Mouse (Mus musculus) adrenal gland, postnatal 4 days (tissue): ENCODE measurements around the gene Ube3a. TPM values are rescaled to one million over a fixed set of nuclear protein-coding genes. Genes with fewer than 3 reads are reported as not detected.
A peak's percentile ranks its signal among the peaks of the same experiment; 100 is the strongest.

Experiments used
- DNase-seq, 2 experiments: peaks; one replicate each; pipeline ENCODE4 v3.0.0; 2021 to 2022; ENCODE audit warnings: low spot score in 2 of 2, mixed read lengths in 2 of 2
- long read RNA-seq, 2 experiments: library from polyadenylated mRNA; stranded (forward); transcript quantifications; one replicate each; pipeline ENCODE4 v2.0.0; 2021
- total RNA-seq, 2 experiments: library from RNA; stranded (reverse); gene quantifications; 2 replicates each; pipeline ENCODE4 v1.2.3; 2021

Gene Ube3a
- total RNA-seq, result 100 to 1,000 TPM; 149 to 153 TPM
- long read RNA-seq, experiment 1, full-length matches to known transcripts, result 22 of 37 reads
- long read RNA-seq, experiment 1, partial matches to known transcripts, result 3 of 37 reads
- long read RNA-seq, experiment 1, other reads (novel, unspliced or antisense), result 12 of 37 reads
- long read RNA-seq, experiment 2, full-length matches to known transcripts, result 84 of 130 reads
- long read RNA-seq, experiment 2, partial matches to known transcripts, result 10 of 130 reads
- long read RNA-seq, experiment 2, other reads (novel, unspliced or antisense), result 36 of 130 reads

DNA sequence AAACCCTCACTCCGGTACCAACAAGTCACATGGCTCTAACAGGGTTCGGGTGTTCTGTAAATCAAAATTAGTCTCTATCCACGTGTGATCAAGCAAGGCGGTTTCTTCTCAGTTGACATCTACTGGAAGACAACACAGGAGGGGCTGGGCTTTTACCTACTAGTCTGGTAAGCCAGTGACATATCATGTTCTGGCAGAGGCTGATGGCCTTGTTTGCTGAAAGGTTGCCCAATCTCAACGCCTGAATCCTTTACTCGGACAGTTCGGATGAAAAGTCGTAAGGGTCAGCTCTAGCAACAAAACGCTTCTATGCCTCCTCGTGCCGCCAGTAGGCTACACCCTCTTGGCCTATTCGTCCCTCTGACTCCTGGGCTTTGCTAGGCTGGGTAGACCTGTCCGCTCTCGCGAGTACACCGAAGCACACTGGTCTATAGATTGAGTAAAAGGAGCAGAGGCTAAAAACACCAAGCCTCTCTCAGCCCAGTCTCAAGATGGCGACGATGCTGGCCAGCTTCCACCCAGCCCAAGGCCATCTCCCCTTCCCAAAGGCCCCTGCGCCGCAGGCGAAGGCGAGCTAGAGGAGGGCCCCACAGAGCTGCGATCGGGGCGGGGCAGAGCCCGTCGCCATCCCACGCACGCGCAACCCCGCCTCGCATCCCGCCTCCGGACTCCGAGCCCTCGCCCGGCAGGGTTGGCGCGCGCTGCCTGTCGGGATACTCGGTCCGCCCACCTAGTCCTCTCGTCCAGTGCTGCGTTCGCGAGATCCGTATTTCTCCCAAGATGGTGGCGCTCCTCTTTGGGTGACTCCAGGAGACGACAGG lies at the start of gene Ube3a:
Ube3a (plus strand) TSS at position 706 of the 821 bp plus-strand sequence.
- peak; percentile 94 to 98 for DNase-seq

DNA sequence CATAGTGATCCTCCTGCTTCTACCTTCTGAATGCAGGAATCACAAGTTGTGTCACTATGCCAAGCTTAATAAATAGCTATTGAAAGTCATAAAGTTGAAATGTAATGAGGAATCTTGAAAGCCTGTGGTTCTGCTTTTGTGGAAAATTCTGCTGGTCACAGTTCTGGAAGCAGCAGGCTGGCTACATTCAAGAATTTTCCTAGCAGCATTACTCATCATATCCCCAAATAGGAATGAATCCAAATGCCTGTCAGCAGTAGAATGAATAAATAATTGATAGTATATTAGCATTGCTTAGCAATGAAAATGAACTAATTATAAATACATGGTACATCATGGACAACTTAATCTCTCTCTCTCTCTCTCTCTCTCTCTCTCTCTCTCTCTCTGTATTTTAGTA lies 35.7 kb upstream of the Ube3a start:
- no peak for DNase-seq

DNA sequence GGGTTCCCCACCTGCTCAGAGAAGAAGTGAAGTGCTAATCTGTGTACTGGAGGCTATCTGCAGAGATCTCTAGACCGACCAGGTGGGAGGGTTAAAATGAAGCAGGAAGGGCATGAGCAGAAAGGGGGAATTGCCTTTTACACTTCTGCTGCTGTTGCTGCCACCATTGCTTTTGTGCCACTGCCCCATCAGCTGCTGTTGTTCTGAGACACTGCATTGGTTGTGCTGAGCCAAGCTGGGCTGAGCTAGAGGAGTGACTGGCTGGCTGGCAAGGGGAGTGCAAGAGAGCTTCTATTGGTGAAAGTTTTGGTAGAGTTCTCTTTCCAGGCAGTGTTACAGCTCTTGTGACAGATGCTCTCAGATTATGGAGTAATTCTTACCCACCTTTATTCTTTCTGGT lies 13.6 kb upstream of the Ube3a start:
- no peak for DNase-seq

DNA sequence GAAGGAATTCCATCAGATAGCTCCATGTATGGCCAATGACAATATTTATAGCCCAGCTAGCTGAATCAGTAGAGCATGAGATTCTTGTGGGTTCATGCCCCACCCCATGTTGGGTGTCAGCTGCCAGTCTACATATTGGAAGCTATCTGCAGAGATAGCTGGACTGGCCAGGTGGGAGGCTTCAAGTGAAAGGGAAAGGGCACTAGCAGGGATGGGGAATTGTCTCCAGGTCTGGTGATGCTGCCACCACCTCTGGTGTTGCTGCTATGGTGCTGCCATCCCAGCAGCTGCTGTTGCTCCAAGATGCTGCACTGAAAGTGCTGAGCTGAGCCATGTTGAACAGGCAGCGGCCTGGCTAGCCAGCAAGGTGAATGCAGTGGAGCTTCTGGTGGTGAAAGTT lies 7.3 kb upstream of the Ube3a start:
- DNase-seq, result no peak

DNA sequence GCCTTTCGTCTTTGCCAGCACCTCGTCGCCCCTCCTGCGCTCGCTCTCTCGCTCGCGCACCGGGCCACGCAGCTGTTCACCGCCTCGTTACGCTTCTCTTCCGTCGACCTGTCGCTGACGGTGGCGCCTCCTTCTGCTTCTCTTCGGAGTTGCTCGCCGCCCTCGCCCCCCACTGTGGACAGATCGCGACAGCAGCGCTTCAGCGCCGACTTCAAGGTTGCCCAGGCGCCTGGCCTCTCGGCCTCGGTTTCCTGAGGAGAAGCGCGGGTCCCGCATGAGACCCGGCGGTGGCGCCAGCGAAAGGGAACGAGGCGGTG lies 274 bp downstream of the Ube3a start:
- no peak for DNase-seq

DNA sequence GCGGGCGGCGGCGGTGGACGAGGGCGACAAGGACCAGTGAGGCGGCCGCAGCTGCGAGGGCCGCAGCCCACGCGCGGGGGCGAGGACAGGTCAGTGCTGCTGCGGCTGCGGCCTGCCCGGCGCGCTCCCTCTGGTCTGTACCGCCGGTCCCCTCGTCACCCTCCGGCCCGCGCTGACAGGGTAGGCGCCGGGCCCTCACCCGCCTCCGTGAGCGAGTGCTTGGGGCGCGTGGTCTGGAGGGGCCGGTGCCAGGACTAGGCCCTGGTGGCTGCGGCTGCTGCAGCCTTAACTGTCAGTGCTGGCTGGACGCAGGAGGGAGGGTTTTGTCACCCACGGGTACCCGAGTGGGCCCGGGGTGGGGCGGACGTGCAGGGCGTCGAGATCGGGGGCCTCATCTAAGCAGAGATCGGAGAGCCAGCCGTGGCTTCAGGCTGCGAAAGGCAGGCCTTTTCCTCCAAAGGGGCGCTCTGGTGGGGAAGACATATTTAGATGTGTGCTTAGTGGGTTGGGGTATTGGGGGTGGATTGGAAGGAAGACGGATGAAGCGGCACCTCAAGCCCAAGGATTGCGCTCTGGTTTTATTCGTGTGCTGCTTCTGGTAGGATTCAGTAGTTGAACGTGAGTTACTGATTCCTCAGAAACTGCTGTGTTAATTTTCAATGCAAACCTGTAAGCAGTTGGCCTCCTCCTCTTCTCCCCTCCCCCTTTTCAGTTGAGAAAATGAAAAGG lies 797 bp downstream of the Ube3a start:
- peak; percentile 19 to 35 for DNase-seq

DNA sequence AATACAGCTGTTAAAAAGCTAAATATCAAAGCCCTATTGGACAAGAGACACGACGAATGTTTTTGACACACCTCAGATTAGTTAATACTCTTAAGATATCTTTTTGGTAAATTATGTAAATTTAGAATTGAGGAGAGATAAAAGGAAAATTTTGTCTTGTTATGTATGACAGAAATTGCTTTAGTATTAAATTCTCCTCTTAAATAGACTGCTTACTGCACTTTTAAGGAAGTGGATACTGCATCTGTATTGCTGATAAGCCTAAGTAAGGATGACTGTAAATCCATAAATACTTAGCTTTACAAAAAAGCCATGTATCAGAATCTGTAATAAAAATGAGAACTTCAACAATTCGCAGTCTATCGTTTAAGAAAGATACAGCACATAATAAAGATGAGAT lies 1.8 kb downstream of the Ube3a start:
- DNase-seq, result no peak

DNA sequence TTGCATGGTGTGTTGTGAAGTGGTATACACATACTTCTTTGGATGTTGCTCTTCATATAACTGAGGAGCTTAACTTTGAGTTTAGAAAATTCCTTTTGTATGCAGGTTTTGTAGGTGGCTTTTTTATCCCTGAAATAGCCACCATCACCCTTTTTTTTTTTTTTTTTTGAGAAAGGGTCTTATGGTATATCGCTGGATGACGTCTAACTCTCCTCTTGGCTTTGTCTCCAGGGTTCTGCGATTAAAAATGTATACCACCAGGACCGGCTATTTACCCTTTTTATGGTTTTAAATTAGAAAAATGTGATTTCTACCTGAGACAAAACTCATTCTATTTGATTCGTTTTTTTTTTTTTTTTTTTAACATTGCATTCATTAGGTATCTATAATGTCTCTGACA lies 2.2 kb downstream of the Ube3a start:
- DNase-seq, result no peak

DNA sequence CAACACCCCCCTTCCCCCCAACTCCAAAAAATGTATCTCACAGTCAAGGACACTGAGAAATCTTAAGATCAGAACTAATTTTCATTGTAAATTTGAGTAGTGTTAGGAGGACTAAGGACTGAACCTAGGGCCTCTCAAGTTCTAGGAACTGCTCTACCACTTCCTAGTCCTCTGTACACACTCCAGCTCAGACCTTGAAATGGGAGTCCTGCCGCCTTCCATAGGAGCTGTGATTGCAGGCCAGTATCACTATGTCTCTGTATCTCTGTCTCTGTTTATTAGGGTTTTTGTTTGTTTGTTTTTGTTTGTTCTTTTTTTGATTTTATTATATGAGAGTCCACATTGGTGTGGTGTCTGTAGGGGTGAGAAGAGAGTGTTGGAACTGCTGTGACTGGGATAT lies 3.4 kb downstream of the Ube3a start:
- DNase-seq, result no peak

DNA sequence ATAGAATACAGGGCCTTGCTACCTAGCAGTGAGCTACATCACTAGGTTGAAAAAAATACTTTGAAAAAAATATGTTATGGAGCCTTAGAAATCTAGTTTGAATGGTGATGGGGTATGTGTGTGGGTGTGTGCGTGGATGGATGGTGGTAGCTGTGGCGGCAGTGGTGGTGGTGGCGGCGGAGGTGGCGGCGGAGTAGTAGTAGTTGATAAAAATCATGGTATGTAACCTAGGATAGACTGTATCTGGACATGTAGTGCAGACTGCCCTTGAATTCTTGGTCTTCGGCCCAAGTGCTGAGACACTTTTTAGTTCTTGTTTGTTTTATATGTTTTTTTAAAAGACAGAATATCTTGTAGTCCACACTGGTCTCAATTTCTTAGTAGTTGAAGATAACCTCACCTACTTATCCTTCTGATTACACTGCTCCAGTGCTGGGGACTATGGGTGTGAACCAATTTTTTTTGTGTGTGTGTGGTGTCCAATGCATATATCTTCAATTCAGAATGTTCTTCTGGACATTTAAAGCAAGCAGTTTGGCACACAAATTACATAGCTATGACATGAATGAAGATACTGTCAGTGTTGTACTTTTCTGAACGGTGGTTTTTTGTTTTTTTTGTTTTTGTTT lies 6.3 kb downstream of the Ube3a start:
- DNase-seq, result no peak

DNA sequence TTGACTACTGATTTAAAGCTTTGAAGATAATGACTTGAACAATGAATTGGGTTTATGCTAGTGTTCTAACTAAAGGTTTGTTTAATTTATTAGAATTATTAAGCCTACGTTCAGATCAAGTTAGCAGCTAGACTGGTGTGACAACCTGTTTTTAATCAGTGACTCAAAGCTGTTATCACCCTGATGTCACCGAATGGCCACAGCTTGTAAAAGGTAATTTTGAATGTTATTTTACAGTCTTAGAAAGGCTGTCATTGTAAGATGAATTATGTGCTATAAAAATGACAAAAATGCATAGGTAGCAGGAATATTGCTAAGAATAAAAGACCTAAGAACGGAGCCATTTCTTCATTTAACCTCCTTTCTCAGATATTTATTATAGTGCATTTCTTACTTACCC lies 14.7 kb downstream of the Ube3a start:
- no peak for DNase-seq

DNA sequence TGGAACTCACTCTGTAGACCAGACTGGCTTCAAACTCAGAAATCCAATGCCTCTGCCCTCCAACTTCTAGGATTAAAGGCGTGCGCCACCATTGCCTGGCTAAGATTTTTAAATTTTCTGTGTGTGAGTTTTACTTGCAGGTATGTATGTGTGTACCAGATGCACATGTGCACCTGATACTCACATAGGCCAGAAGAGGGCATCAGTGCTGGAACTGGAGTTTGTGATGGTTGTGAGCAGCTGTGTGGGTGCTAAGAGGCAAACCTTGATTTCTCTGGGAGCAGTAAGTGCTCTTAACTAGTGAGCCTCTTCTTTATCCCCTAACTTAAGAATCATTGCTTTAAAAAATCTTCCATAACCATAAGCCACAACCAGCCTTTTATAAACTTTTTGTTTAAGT lies 17.0 kb downstream of the Ube3a start:
- no peak for DNase-seq

DNA sequence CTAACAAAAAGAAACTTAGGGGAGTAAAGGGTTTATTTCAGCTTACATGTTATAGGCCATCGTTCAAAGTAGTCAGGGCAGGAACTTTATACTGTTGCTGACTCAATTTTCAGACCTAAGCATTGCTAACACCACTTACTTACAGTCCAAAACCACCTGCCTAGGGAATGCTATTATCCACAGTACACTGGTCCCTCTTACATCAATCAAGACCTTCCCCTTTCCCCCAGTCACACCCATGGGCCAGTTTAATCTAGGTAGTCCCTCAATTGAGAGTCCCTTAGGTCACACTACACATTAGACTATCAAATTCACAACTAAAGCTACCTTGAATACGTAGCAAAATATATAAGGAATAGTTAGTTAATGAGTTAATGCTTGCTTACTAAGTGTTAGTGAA lies 24.8 kb downstream of the Ube3a start:
- no peak for DNase-seq

DNA sequence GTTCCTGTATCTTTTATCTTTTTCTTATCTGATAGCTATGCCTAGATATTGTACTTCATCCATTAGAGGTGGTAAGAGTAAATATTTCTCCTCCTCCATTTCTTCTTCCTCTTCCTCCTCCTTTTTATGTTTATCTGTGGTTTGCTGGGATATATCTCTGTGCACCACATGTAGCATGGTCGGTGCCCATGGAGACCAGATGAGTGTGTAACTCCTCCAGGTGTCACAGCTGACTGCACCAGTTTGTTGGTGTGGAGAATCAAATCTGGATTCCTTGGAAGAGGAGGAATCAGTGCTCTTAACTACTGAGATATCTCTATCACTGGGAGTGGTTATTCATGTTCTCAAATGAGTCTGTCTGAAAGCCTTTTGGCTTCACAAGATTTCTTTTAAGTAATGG lies 37.0 kb downstream of the Ube3a start:
- no peak for DNase-seq

DNA sequence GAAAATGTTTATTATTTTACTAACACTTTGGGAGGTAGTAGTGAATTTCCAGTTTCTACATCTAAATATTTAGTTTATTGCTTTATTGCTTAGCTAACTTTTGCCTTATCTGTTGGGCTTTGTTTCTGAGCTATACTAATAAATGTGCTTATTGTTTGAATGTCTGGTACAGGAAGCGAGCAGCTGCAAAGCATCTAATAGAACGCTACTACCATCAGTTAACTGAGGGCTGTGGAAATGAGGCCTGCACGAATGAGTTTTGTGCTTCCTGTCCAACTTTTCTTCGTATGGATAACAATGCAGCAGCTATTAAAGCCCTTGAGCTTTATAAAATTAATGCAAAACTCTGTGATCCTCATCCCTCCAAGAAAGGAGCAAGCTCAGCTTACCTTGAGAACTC lies 43.2 kb downstream of the Ube3a start:
- DNase-seq, result no peak

DNA sequence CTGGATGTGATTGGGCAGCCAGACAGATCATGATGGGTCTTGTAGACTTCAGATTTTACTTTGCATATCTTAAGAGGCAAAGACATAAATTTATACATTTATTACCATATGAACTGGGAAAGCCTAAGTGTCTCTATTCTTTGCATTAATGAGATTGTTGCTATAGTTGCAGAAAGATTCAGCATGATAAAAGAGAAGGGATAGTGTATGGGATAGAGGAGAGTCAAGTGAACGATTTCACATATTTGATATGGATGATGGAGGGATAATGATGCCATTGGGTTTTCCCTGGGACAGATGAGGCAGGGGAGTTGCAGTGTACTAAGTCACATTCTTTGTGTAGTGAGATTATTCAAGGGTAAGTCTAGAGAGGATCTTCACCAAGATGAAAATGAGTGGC lies 84.0 kb downstream of the Ube3a start:
- no peak for DNase-seq

DNA sequence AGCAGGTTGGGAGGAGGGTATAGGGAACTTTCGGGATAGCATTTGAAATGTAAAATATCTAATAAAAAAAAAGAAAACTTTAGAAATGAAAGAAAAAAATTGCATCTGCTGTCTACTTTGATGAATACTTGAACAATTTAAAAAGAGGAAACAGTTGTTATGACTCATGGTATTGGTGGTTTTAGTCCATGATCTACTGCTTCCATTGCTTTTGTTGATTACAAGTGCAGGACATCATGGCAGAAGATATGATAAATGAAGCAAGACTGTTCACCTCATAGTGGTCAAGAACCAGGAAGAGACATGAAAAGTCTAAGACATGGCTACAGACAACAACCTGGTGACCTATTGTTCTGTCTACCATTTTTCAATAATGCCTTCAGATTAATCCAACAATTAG lies 94.2 kb downstream of the Ube3a start:
- no peak for DNase-seq
